Mouse (Mus musculus): ENCODE results near the gene Mthfsd. TPM values are rescaled to one million over a fixed set of nuclear protein-coding genes. Genes with fewer than 3 reads are reported as not detected.

Gene Mthfsd
- total RNA-seq, 2 experiments from 2014 or later, result 39.2 to 42.7 TPM

GRCm38 (mm10) chr8:121123113-121123512 is 14.9 kb upstream of the Mthfsd start:
- DNase-seq (ENCODE audit: low spot score in 2 of 2), result no peak

- DNase-seq (ENCODE audit: low spot score in 2 of 2), result no peak
Measured at GRCm38 (mm10) chr8:121122368-121122767, 14.2 kb upstream of the Mthfsd start.

- no peak for DNase-seq (ENCODE audit: low spot score in 2 of 2)
Measured at GRCm38 (mm10) chr8:121121704-121122103, 13.5 kb upstream of the Mthfsd start.

GRCm38 (mm10) chr8:121120456-121121419 is 12.5 kb upstream of the Mthfsd start:
- DNase-seq (ENCODE audit: low spot score in 2 of 2), result no peak

- DNase-seq (ENCODE audit: low spot score in 2 of 2), result no peak
Measured at GRCm38 (mm10) chr8:121119635-121120455, 11.7 kb upstream of the Mthfsd start.

- DNase-seq (ENCODE audit: low spot score in 2 of 2), result no peak
Measured at GRCm38 (mm10) chr8:121118634-121119420, 10.6 kb upstream of the Mthfsd start.

GRCm38 (mm10) chr8:121117906-121118305 is 9.7 kb upstream of the Mthfsd start:
- no peak for DNase-seq (ENCODE audit: low spot score in 2 of 2)

GRCm38 (mm10) chr8:121117186-121117651 is 9.0 kb upstream of the Mthfsd start:
- DNase-seq (ENCODE audit: low spot score in 2 of 2), result no peak

- no peak for DNase-seq (ENCODE audit: low spot score in 2 of 2)
Measured at GRCm38 (mm10) chr8:121116591-121117185, 8.5 kb upstream of the Mthfsd start.

GRCm38 (mm10) chr8:121115948-121116347 is 7.8 kb upstream of the Mthfsd start, which contains the start of gene Foxc2:
Foxc2 (plus strand) TSS chr8:121116171.
- DNase-seq (ENCODE audit: low spot score in 2 of 2), result peak; percentile 55 to 69

- no peak for DNase-seq (ENCODE audit: low spot score in 2 of 2)
Measured at GRCm38 (mm10) chr8:121115136-121115535, 6.9 kb upstream of the Mthfsd start.

- DNase-seq (ENCODE audit: low spot score in 2 of 2), result peak; percentile 91 to 92
Measured at GRCm38 (mm10) chr8:121113261-121113660, 5.1 kb upstream of the Mthfsd start.

- DNase-seq (ENCODE audit: low spot score in 2 of 2), result no peak
Measured at GRCm38 (mm10) chr8:121111145-121111907, 3.1 kb upstream of the Mthfsd start.

- no peak for DNase-seq (ENCODE audit: low spot score in 2 of 2)
Measured at GRCm38 (mm10) chr8:121108657-121109056, 465 bp upstream of the Mthfsd start.

- peak in 1 of 2 experiments; percentile 68 for DNase-seq (ENCODE audit: low spot score in 2 of 2)
Measured at GRCm38 (mm10) chr8:121104049-121104818, 4.0 kb downstream of the Mthfsd start.

GRCm38 (mm10) chr8:121093496-121093895 is 14.7 kb downstream of the Mthfsd start:
- DNase-seq (ENCODE audit: low spot score in 2 of 2), result no peak

GRCm38 (mm10) chr8:121092627-121093026 is 15.6 kb downstream of the Mthfsd start:
- peak; percentile 66 to 72 for DNase-seq (ENCODE audit: low spot score in 2 of 2)

GRCm38 (mm10) chr8:121092141-121092540 is 16.1 kb downstream of the Mthfsd start:
- no peak for DNase-seq (ENCODE audit: low spot score in 2 of 2)

- DNase-seq (ENCODE audit: low spot score in 2 of 2), result no peak
Measured at GRCm38 (mm10) chr8:121090716-121091115, 17.5 kb downstream of the Mthfsd start.

Data from adrenal gland, postnatal 4 days (tissue).